Mouse (Mus musculus) 416B (cell line): ENCODE data around the gene Tgtp2.
"Not testable (repeated sequence)": the region's sequence is repeated elsewhere in the genome, so short reads cannot be mapped to it uniquely, and the experiment has no call there.

Source experiments
- DNase-seq: peaks from one replicate; pipeline ENCODE4 v3.0.0; 2011; ENCODE audit warnings: low read depth

Tgtp2 gene

GRCm38 (mm10) chr11:49084875-49085274 is 20.9 kb upstream of the Tgtp2 start:
- peak; percentile 77 for DNase-seq

GRCm38 (mm10) chr11:49084385-49084784 is 20.4 kb upstream of the Tgtp2 start:
- no peak for DNase-seq

DNA sequence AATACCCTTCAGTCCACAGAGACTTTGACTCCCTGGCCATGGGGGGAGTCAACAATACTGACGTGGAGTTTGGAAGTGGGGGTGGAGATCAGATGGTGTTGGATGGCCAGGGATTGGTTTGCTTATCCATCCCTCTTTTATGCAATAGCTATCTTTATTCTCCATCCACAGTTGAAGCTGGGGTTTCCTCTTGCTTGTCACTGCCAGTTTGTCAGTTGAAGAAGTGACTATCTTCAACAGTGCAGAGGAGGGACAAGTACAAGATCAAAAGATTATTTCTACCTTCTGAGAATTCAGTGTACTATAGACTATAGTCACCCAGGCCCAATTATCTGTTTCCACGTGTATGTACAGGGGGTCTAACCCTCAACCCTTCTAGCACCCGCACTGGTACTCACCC is 19.8 kb upstream of the Tgtp2 start:
- peak; percentile 77 for DNase-seq

- DNase-seq = no peak
These were observed 19.1 kb upstream of the Tgtp2 start for GRCm38 (mm10) chr11:49083146-49083545.

DNA sequence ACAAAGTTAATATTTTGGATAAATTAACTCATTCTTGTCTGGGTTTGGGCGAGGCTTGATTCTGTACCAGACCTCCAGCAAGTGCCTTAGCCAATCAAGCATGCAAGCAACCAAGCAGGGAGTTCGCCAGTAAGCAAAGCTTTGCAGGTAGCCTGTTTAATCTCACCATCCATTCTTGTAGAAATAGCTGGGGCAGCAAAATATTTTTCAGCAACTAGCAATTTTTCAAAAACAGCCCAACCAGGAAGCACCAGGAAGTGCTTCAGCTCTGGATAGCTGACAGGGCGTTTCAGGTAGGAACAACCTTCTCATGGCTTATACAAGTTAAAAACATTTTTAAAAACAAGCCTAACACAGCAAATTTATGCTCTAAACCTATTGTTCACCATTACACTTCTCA is 17.9 kb upstream of the Tgtp2 start:
- DNase-seq = no peak

DNA sequence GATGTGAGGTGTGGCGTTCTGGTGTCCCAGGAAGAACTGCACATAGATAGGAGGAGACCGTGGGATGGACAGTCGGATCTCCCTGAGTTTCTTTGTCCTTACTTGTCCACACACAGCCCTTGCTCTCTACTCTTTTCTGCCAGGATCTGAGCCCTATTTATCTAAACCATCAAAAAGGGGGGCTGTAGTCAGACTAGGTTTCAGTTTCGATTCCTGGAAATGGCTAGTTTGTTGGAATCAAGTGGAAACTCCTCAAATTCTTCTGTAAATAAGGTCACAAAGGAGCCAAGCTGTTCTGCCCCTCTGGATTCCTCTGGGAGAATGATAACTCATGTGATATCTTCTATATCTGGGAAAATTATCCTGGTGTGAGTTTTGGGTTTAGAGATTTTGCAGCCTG is 17.4 kb upstream of the Tgtp2 start:
- DNase-seq = no peak

DNA sequence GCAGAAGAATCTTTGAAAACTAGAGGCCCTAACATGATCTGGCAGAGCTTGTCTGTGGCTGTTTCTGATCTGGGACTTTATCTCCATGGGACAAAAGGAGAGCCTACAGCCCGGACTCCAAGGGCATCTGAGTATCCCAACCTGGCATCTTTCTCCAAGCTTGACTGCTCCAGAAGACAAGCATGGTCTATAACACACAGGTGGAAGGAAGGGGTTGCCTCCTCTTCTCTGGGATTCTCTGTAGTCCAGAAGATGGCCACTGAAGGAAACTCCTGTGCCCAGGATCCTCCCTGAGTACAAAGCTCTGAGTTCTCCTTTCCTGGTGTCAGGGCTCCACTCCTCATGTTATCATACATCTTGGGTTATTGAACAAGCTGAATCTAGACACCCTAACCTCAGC is 16.6 kb upstream of the Tgtp2 start:
- no peak for DNase-seq

DNA sequence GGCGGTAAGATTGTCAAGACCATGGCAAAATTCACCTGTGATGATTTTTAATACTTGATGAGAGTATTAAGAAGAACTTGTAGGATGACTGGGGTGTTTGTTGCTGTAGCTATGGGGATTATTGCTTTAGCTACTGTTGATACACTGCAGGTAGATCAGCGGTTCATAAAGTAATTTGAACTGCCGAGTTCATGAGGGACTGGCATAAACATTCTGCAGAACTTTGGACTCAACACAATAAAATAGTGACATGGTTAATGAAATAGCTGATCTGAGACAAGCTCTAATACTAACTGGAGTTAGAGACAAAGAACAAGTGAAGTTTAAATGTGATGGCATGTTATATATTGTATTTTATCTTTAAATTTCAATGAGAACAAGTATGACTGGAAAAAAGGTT is 14.7 kb upstream of the Tgtp2 start:
- no peak for DNase-seq

DNA sequence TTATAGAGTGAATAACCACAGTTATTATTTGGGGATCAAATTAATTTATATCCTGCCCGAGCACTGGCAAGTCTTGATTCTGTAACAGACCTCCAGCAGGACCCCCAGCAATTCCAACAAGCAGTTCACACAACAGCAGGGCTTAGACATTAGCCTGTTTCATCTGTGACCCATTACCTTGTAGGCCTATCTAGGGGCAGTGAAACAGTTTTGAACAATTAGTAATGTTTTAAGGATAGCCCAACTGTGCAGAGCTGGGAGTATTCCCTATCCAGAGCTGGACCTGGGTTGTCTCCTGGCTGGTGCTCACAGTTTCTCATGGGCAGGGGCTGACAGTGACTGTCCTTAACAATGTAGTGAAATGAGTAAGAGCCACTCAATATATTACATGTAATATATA is 13.0 kb upstream of the Tgtp2 start:
- DNase-seq = no peak

DNA sequence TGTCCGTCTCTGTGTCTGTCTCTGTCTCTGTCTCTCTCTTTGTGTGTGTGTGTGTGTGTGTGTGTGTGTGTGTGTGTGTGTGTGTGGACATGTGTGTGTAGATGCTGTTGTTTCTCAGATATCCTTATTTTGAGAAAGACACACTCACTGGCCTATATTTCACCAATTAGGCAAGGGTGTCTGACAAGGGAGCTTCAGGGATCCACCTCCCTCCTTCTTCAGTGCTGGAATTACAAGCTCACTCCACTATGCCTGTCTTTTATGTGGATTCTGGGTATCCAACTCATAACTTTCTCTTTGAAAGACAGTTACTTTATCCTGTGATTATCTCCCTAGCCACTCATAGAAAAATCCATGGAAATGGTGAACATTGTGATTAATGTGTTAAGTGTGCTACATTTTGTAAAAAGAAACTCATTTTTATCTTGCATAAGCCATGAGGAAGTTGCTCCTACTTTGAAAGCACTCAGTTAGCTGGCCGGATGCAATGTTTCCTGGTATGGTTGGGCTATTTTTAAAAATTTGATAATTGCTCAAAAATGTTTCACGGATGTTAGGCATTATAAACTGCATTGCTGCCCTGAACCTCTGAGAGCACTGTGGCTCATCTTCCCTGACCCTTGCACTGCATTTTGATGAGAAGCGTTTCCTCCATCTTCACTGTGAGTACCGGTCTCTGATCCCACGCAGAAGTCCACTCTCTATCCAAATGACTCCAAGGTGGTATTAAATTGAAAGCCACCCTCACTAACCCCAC is 12.2 kb upstream of the Tgtp2 start, which contains the start of gene Ifi47:
TSS of gene Ifi47 (plus strand) at position 587 of the 757 bp plus-strand sequence.
- DNase-seq = peak; percentile 92

- DNase-seq = no peak
These were observed 4.4 kb upstream of the Tgtp2 start for GRCm38 (mm10) chr11:49068358-49068757.

DNA sequence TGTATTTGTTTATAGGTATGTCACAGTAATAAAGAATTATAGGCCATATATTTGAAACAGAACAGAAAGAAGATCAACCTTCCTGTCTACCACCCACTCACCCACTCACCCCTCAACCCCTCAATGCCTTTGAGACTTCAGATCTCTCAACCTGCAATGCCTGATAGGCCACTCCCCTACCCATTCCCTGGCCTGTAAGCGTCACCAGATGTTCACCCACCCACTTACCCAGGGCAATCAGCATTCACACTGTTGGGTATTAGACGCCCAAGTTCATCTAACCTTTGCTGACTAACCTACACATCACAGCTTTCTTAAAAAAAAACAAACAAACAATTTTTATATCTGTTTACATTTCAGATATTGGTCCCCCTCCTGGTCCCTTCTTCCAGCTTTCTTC is 2.1 kb downstream of the Tgtp2 start:
- not testable (repeated sequence) for DNase-seq

DNA sequence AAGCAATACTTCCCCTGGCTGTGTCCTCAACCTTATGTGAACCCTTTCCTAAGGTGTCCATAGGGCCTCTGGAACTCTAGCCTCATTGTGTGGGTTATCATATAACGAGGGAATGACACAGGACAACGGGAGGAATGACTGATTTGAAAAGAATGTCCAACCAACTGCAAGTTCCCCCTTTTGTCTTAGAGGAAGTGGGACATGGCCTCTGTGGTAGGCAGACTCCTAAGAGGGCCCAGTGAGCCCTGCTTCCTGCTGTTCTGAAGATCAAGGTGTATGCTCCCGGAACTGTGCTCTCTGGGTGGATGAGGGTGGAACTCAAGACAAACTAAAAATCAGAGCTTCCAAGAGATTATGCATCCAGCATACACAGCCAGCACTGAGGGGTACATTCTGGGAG is 3.9 kb downstream of the Tgtp2 start:
- not testable (repeated sequence) for DNase-seq

GRCm38 (mm10) chr11:49051894-49052293 is 12.1 kb downstream of the Tgtp2 start:
- DNase-seq = not testable (repeated sequence)

DNA sequence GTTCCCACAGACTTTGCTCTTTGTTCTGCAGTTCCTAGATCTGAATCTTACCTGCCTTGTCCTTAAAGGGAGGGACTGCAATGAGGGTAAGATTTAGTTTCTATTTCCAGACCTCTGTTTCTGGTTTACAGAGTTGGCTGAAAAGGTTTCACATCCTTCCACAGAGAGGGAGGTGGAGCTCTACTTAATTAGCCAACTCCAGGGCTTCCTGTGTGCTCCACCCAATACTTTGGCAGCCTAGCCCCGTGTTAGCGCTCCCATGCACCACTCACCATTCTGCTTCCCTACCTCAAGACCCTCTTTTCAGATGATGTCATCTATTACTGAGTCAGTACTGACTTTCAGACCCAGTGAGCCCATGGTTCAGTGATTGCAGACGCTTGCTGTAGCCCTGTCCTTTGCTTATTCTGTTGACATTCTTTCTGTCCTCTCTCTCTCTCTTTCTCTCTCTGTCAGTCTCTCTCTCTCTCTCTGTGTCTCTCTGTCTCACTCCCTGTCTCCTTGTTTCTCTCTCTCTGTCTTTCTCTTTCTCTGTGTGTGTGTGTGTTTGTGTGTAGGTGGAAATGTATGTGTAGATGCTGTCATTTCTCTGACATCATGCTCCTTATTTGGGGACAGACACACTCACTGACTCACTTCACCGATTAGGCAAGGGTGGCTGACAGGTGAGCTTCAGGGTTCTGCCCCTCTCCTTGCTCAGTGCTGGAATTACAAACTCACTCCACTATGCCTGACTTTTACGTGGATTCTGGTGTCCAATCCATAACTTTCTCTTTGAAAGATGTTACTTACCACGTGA is 12.7 kb downstream of the Tgtp2 start, which contains the start of gene 9930111J21Rik2:
TSS of gene 9930111J21Rik2 (minus strand) at position 150 of the 799 bp plus-strand sequence.
- DNase-seq = not testable (repeated sequence)

- DNase-seq = not testable (repeated sequence)
These were observed 13.9 kb downstream of the Tgtp2 start for GRCm38 (mm10) chr11:49050064-49050463.

DNA sequence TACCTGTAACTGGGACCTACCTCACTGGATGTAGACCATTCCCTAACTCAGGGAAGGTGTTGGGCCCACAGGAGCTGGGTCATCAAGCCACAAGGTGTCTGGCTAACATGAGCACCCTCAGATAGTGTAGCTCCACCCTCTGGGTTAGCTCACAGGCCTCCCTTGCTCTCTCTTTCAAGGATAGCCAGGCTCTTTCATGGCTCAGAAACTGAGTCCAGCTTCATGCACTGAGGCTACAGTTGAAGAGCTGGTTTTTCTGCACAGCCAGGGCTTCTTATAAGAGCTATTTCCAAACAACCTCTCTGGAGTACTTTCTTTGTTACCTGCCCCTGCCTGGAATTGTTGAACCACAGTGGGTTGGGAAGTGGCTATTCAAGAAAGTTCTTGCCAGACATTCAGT is 51.9 kb downstream of the Tgtp2 start:
- DNase-seq = not testable (repeated sequence)
